Mouse (Mus musculus): ENCODE results near the gene Tsga10.

DNA sequence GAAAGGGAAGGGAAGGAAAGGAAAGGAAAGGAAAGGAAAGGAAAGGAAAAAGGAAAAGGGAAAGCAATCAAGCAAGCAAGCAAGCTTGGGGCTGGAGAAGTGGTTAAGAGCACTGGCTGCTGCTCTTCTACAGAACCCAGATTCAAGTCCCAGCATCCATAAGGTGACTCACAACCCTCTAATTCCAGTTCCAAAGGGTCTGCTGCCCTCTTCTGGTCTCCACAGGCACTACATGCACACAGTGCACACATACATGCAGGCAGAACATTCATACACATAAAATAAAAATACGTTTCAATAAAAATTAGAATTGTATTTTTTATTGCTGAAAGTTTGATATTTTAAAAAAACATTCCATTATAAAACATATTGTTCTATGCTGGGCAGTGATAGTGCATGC, 827 bp upstream of the Tsga10 start:
- TF ChIP-seq CHD2 (IDR thresholded peaks at IDR 0.05; ENCODE audit: low read depth, low read length): no peak
- no peak for TF ChIP-seq HCFC1 (IDR thresholded peaks at IDR 0.05; ENCODE audit: borderline replicate concordance, insufficient read depth, low read length)
- no peak for TF ChIP-seq ZNF384 (IDR thresholded peaks at IDR 0.05; ENCODE audit: low read depth, low read length)
- TF ChIP-seq ZC3H11A (IDR thresholded peaks at IDR 0.05; ENCODE audit: borderline replicate concordance, low read depth, low read length): peak; percentile 91
- TF ChIP-seq MAFK (IDR thresholded peaks at IDR 0.05; ENCODE audit: insufficient read depth, low read depth, low read length): no peak
